Mouse (Mus musculus) T-cell, adult 2 months (primary cell): ENCODE results near the gene Papola.
"Not testable (repeated sequence)": the region's sequence is repeated elsewhere in the genome, so short reads cannot be mapped to it uniquely, and the experiment has no call there.

ENCODE experiments used
- DNase-seq: peaks from one replicate; pipeline ENCODE4 v3.0.0; 2022; ENCODE audit warnings: low spot score

Papola gene

GRCm38 (mm10) chr12:105805790-105806189, 21.3 kb downstream of the Papola start:
- DNase-seq, result no peak

DNA sequence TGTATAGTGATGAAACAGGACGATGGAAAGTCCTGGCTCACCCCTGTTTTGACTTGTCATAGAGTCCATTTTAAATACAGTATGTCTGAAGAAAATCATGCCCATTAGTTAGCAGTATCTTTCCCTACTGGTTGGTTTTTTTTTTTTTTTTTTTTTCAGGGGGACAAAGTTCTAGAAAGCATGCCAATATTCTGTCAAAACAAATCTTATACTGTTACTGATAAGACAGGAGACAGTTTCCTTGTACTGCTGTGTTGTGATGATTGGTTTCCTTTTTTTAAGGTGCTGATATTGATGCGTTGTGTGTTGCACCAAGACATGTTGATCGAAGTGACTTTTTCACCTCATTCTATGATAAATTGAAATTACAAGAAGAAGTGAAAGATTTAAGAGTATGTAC, 21.7 kb downstream of the Papola start:
- DNase-seq, result no peak

DNA sequence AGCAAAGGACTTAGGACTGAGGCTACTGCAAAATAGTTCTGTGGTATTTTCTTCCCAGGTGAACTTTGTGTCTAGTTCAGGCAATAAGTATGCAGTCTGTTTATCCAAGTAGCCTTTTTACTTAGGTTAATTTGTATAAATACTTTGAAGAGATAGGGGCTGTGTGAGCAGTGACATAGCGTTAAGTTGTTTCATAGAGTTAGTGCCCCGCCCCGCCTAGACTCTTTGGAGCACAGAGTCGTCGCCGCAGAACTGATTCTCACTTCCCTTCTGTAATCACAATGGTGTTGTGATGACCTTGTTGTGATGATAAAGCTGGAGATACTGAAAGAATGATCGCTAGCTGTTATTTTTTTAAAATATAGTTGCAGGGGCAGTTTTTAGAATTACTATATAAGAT, 22.9 kb downstream of the Papola start:
- no peak for DNase-seq

- no peak for DNase-seq
These were observed 24.5 kb downstream of the Papola start for GRCm38 (mm10) chr12:105808945-105809344.

- DNase-seq, result no peak
These were observed 26.1 kb downstream of the Papola start for GRCm38 (mm10) chr12:105810608-105811007.

GRCm38 (mm10) chr12:105813957-105814356, 29.5 kb downstream of the Papola start:
- DNase-seq, result no peak

GRCm38 (mm10) chr12:105823472-105823871, 39.0 kb downstream of the Papola start:
- no peak for DNase-seq

- DNase-seq, result no peak
These were observed 40.2 kb downstream of the Papola start for GRCm38 (mm10) chr12:105824743-105825142.

DNA sequence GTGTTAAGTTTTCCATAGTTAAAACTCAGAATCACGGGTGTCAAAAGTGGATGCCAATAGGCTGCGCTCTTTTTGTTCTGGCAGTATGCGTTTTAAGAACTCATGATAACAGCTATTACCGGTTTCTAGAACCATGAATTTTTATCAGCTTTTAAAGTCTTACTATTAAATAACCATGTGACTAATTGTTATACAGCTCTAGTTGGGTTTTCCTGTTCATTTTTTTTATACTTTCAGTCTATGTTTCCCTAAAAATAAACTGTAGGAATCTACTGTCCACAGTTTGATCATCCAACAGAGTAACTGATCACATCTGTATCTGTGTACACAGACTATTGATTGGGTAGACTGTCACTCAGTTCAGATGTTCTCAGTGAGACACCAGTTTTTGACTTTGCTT, 40.8 kb downstream of the Papola start:
- no peak for DNase-seq

- no peak for DNase-seq
These were observed 48.0 kb downstream of the Papola start for GRCm38 (mm10) chr12:105832541-105832940.

DNA sequence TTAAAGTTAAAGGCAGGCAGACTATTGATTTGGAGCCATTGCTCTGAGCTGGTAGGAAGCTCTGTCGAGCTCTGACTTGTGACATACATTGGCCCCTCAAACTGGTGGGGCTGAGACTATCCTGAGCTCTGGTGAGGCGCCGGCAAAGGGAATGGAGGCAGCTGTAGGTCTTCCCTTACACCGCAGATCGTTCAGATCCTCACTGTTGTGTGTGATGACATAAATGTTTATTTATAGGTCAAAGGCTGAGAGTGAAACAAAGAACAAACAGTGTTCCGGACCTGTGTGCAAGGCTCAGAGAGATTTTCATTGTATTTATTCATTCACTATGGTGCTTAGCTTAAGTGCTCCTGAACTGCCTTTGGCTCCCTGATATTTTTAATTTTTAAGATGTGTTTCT, 50.4 kb downstream of the Papola start:
- DNase-seq, result no peak

DNA sequence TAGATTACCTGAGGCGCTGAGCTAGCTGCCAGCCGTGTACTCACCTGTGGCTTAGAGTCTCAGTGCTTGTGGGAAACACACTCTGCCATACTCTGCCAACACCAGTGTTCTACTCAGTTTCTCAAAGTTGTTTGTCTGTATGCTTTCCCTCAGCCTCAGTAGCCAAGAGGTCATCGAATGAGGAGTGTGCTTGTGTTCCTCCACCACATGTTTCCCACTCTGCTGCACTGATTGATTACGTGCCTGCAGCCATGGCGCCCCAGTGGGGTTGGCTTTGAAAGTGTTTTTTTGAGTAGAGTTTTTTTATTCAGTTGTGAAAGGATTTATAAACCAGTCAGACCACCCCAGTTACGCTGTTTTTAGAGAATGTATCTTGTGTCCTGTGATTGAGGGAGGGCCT, 51.1 kb downstream of the Papola start:
- no peak for DNase-seq

GRCm38 (mm10) chr12:105836196-105836595, 51.7 kb downstream of the Papola start:
- no peak for DNase-seq

DNA sequence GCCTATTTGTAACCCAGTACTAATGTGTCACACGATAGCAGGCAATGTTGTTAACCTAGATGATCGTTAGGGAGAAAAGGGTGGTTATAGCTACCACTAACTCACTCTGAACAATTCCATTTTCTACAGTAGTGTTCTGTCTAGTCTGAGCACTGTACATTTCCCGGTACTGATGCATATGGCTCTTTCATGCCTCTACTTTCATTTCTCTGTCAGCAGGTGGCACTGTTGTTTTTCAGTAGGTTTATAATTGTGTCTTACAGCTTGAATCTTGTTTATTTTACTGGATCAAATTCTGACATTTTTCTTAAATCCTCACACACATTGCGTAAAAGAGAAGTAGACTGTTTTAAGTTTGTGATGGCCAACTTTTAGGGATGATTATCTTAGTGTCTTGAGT, 54.6 kb downstream of the Papola start:
- DNase-seq, result no peak

GRCm38 (mm10) chr12:105840545-105840944, 56.1 kb downstream of the Papola start:
- not testable (repeated sequence) for DNase-seq

- no peak for DNase-seq
These were observed 58.9 kb downstream of the Papola start for GRCm38 (mm10) chr12:105843243-105844005.

DNA sequence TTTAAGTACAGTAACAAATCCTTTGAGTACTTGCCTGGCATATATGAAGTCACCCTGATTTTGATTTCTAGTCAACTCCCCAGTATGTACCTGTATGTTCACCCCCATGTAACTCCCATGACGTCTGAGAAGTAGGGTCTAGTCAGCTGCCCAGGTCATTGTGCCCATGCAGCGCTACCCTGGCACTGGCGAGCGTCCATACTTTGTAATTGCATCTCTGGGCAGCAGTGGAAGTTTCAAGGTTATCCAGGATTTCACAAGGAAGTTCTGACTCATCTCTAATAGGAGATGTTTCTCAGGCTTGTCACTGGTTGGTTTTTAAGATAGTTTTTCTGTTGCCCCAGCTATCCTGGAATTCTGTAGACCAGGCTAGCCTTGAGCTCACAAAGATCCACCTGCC, 59.9 kb downstream of the Papola start:
- DNase-seq, result no peak

GRCm38 (mm10) chr12:105849102-105849501, 64.6 kb downstream of the Papola start:
- no peak for DNase-seq

DNA sequence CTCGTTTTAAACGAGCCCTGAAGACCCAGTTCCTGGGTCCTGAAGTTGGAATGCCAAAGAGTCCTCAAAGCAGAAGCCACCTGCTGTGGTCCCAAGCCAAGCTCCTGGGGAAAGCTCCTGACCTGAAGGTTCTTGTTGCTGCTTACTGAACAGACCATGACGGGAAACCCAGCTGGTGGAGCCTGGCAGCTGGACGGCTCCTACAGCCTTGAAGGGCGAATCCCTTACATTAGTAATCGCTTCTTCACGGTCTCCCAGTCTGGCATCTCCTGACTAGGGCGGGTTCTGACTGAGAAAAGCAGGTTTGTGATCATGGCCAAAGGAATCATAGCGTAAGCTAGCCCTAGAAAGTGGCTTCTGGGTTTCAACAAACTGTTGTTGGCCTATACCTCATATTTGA, 66.2 kb downstream of the Papola start:
- DNase-seq, result no peak

- DNase-seq, result no peak
These were observed 68.3 kb downstream of the Papola start for GRCm38 (mm10) chr12:105852798-105853197.

DNA sequence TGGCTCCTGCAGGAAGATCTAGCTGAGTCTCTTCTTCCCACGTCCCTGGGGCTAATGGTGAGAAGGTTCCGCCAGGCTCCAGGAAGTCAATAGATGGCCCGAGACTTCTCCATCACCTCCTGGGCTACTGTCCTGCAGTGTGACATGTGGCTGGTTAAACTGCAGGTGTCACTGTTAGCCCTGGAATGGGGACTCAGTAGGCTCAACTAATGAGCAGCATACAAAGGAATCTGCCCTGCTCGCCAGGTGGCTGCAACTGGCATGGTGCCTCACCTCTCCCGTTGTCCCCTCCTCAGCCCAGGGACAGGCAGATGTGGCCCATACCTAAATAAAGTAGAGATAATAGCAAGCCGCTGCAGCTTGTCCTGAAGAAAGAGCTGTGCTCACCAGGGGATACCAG, 70.1 kb downstream of the Papola start:
- DNase-seq, result no peak

DNA sequence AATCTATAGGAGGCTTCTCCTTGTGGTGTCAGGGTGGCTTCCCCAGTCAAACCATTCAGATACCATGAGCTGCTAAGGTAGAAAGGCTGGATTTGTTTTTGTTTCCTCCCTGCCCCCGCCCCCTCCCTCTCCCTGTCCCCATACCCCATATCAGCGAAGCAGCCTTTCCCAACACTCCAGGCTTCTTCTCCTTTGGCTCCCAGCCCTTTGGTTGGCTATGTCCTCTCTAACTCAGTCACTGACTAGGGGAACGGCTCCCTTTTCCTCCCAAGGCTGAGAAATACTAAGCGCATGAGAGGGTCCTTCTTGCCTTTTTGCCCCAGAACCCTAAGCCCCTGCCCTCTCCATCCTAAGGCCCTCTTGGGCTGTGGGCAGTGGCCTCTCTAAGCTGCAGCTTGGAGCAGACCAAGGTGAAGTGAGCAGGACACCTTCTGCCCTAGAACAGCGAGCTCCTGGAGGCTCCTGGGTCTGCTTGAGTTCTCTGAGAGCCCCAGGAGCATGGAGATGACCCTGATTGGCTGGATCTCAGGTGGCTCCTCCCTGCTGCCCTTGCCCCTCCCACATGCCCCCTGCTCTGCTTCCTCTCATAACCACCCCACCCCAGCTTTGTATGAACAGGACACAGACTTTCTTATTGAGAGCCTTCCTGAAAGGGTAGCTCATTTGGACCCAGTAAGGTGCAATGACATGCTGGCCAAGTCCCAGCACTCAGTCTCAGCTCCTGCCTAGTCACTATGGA, 73.6 kb downstream of the Papola start:
- DNase-seq, result no peak

- no peak for DNase-seq
These were observed 77.6 kb downstream of the Papola start for GRCm38 (mm10) chr12:105862072-105862471.

- no peak for DNase-seq
These were observed 78.1 kb downstream of the Papola start for GRCm38 (mm10) chr12:105862607-105863006.
